Mouse (Mus musculus) limb, embryonic 10.5 days (tissue): ENCODE results near the gene Coro1c. TPM values are rescaled to one million over a fixed set of nuclear protein-coding genes. Genes with fewer than 3 reads are reported as not detected.

ENCODE experiments used
- DNase-seq: peaks from one replicate; pipeline ENCODE4 v3.0.0-alpha.2; 2017; ENCODE audit warnings: low spot score
- H3K27ac ChIP-seq: fragments of 300-500 bp; sonication (generic); 2 replicates; pipeline ENCODE4 v1.5.1; 2016; ENCODE audit warnings: mild to moderate bottlenecking
- H3K27me3 ChIP-seq: fragments of 300-500 bp; sonication (generic); 2 replicates; pipeline ENCODE4 v1.6.1; 2016; ENCODE audit warnings: low read depth, mild to moderate bottlenecking; ENCODE audit not compliant: poor library complexity, severe bottlenecking
- H3K36me3 ChIP-seq: fragments of 300-500 bp; sonication (generic); 2 replicates; pipeline ENCODE4 v1.6.1; 2016; ENCODE audit warnings: mild to moderate bottlenecking, moderate library complexity
- H3K4me1 ChIP-seq: fragments of 300-500 bp; sonication (generic); 2 replicates; pipeline ENCODE4 v1.6.1; 2016
- H3K4me3 ChIP-seq: fragments of 300-500 bp; sonication (generic); 2 replicates; pipeline ENCODE4 v1.5.1; 2016; ENCODE audit warnings: mild to moderate bottlenecking, moderate library complexity
- H3K9me3 ChIP-seq: fragments of 300-500 bp; sonication (generic); replicated peaks from 2 replicates; pipeline ENCODE4 v1.6.1; 2016; ENCODE audit warnings: mild to moderate bottlenecking
- WGBS: fragments of 180-500 bp; shearing (Covaris S2); methylation state at CpG from one replicate; pipeline ENCODE4 v1.1.7; 2016; 5-methylcytosine and 5-hydroxymethylcytosine counted together
- polyA plus RNA-seq: library from polyadenylated mRNA; unstranded; fragments of >200 nt; fragmentation: Nextera tagmentation; extraction: Ambion mirVana; gene quantifications from 2 replicates; pipeline ENCODE4 v1.2.1, GENCODE M21; 2016

The Coro1c gene
- polyA plus RNA-seq, 1 experiment from 2014 or later = 129 TPM

GRCm38 (mm10) chr5:113874063-113875024 lies 34.2 kb downstream of the Coro1c start:
- H3K9me3 ChIP-seq = no peaks in the 10 kb centered on the region
- no peaks in the 10 kb centered on the region for H3K27me3 ChIP-seq
- H3K27ac ChIP-seq = peak overlapping the region; percentile 88
- H3K4me3 ChIP-seq = peak overlapping the region; percentile 29
- 70% methylated on average over 19 of the region's 19 CpGs for WGBS
- H3K36me3 ChIP-seq = peaks cover 34% of the 10 kb centered on the region
- DNase-seq = no peak
- peaks cover 65% of the 10 kb centered on the region for H3K4me1 ChIP-seq

GRCm38 (mm10) chr5:113872936-113873912 lies 35.3 kb downstream of the Coro1c start:
- peak; percentile 76 for DNase-seq
- Histone ChIP-seq H3K9me3 (no peaks in the 10 kb centered on the region), H3K4me1 (peaks cover 76% of the 10 kb centered on the region), H3K4me3 (peak overlapping the region; percentile 29), H3K27ac (peak overlapping the region; percentile 88), H3K27me3 (no peaks in the 10 kb centered on the region), H3K36me3 (peaks cover 26% of the 10 kb centered on the region)
- WGBS = 12% methylated on average over 15 of the region's 15 CpGs

- 82% methylated on average over 7 of the region's 7 CpGs for WGBS
- no peak for DNase-seq
- Histone ChIP-seq H3K4me1 (peaks cover 81% of the 10 kb centered on the region), H3K27ac (peak overlapping the region; percentile 88), H3K4me3 (no peak overlapping the region), H3K9me3 (no peaks in the 10 kb centered on the region), H3K27me3 (no peaks in the 10 kb centered on the region), H3K36me3 (peaks cover 24% of the 10 kb centered on the region)
Observed at GRCm38 (mm10) chr5:113871903-113872548, 36.5 kb downstream of the Coro1c start.

GRCm38 (mm10) chr5:113870393-113871040 lies 38.0 kb downstream of the Coro1c start:
- Histone ChIP-seq H3K27ac (peak overlapping the region; percentile 88), H3K9me3 (no peaks in the 10 kb centered on the region), H3K4me3 (no peak overlapping the region), H3K27me3 (no peaks in the 10 kb centered on the region), H3K36me3 (peaks cover 12% of the 10 kb centered on the region), H3K4me1 (peaks cover 75% of the 10 kb centered on the region)
- WGBS = 45% methylated on average over 21 of the region's 21 CpGs
- no peak for DNase-seq

DNA sequence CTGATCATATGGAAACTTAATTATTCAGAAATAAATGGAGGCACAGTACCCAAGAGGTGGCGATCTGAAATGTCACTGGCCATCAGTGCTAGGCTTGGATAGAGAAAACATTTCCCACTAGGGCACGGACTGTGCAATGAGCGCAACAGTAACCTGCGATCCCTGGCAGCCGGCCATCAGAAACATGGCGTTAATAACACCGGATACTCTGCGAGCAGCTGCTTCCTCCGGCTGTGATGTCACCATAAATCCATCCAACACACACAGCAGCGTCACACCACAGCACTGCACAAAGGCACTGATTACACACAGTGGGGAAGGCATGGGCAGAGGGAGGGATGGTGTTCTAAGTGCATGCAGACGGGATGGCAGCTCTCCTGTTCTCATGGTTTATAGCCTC lies 39.4 kb downstream of the Coro1c start:
- DNase-seq = no peak
- Histone ChIP-seq H3K9me3 (no peaks in the 10 kb centered on the region), H3K36me3 (peaks cover 15% of the 10 kb centered on the region), H3K4me1 (peaks cover 64% of the 10 kb centered on the region), H3K27me3 (no peaks in the 10 kb centered on the region), H3K27ac (no peak overlapping the region), H3K4me3 (no peak overlapping the region)
- 58% methylated on average over 11 of the region's 11 CpGs for WGBS

GRCm38 (mm10) chr5:113864992-113865391 lies 43.6 kb downstream of the Coro1c start:
- DNase-seq = no peak
- 90% methylated on average over 6 of the region's 6 CpGs for WGBS
- Histone ChIP-seq H3K9me3 (no peaks in the 10 kb centered on the region), H3K27ac (no peak overlapping the region), H3K4me3 (no peak overlapping the region), H3K36me3 (peaks cover 48% of the 10 kb centered on the region), H3K4me1 (peaks cover 28% of the 10 kb centered on the region), H3K27me3 (no peaks in the 10 kb centered on the region)

DNA sequence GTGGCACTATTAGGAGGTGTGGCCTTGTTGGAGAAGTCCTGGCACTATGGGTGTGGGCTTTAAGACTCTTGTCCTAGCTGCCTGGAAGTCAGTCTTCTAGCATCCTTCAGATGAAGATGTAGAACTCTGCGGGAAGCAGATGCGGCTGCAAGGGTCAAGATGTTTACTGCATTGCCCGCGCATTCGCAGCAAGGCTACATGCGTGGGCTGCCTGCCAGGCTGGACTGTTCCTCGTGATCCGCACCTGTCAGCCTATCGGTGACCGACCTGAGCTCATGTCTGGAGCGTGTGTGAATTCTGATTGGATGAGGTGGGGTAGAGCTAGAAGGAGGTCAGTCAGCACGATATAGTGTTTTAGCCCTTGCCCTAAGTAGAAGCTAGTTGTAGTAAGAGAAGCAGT lies 44.6 kb downstream of the Coro1c start:
- Histone ChIP-seq H3K27ac (no peak overlapping the region), H3K4me1 (peaks cover 26% of the 10 kb centered on the region), H3K27me3 (no peaks in the 10 kb centered on the region), H3K36me3 (peaks cover 55% of the 10 kb centered on the region), H3K4me3 (no peak overlapping the region), H3K9me3 (no peaks in the 10 kb centered on the region)
- WGBS = 94% methylated on average over 12 of the region's 12 CpGs
- no peak for DNase-seq

DNA sequence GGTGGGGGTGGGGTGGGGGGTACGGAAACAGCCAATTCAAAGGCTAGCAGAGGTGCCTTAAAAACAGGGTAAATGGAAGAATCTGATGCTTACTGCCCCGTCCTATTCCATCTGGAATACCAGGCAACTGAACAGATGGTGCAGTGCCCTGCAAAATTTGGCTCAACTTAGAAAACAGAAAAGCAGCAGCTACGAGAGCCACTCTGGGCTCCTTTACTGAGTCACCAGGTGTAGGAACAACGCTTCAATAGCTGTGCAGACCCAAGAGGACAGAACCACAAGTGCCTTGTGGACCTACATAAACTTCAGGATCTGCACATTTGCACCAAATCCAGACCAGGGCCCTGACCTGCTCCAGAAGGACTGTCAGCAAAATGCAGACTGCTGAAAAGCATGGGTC lies 46.1 kb downstream of the Coro1c start:
- no peak overlapping the region for H3K4me3 ChIP-seq
- no peaks in the 10 kb centered on the region for H3K27me3 ChIP-seq
- peaks cover 55% of the 10 kb centered on the region for H3K36me3 ChIP-seq
- no peak for DNase-seq
- 94% methylated on average over 4 of the region's 4 CpGs for WGBS
- H3K27ac ChIP-seq = no peak overlapping the region
- H3K4me1 ChIP-seq = peaks cover 24% of the 10 kb centered on the region
- no peaks in the 10 kb centered on the region for H3K9me3 ChIP-seq

DNA sequence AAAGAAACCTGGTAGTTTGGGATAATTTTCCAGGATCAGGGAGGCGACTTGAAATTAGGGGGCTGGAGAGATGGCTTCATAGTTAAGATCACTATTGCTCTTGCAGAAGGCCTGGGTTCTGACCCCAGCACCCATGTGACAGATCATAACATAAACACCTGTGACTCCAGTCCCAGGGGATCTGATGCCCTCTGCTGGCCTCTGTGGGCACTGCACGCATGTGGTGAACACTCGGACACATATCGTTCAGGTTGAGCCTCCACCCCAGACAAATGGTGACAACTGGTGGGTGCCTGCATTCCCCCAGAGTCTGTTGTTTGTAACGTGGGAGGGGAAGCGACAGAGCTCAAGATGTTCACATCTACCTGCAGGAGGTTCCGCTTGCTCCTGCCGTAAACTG lies 47.3 kb downstream of the Coro1c start:
- no peak overlapping the region for H3K4me3 ChIP-seq
- H3K4me1 ChIP-seq = peaks cover 36% of the 10 kb centered on the region
- H3K27ac ChIP-seq = no peak overlapping the region
- no peaks in the 10 kb centered on the region for H3K27me3 ChIP-seq
- no peaks in the 10 kb centered on the region for H3K9me3 ChIP-seq
- 92% methylated on average over 8 of the region's 8 CpGs for WGBS
- H3K36me3 ChIP-seq = peaks cover 55% of the 10 kb centered on the region
- no peak for DNase-seq

DNA sequence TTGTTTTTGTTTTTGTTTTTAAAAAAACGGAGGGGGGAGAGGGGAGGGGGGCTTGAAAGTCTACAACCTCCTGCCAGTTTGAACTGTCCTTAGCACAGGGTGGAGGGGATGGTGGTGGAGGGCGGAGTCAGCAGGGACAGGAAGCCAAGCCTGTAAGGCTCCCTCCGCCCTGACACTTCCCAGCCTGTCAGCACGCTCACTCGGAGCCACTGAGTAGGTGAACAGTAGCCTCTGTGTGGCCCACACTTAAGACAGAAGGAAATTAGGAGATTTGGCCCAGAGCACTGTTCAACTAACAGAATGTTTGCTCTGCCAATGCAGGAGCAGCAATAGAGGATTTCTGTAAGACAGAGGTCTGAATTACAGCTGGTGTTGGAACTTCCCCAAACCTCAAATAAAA lies 49.6 kb downstream of the Coro1c start:
- Histone ChIP-seq H3K36me3 (peaks cover 45% of the 10 kb centered on the region), H3K27me3 (no peaks in the 10 kb centered on the region), H3K9me3 (no peaks in the 10 kb centered on the region), H3K4me1 (peaks cover 44% of the 10 kb centered on the region), H3K4me3 (no peak overlapping the region), H3K27ac (0 out of 2 replicates have a peak overlapping the region, but pooled peaks have one; percentile 26)
- DNase-seq = no peak
- WGBS = 47% methylated on average over 5 of the region's 5 CpGs

GRCm38 (mm10) chr5:113858550-113858949 lies 50.0 kb downstream of the Coro1c start:
- DNase-seq = no peak
- H3K4me1 ChIP-seq = peaks cover 41% of the 10 kb centered on the region
- no peaks in the 10 kb centered on the region for H3K9me3 ChIP-seq
- H3K27me3 ChIP-seq = no peaks in the 10 kb centered on the region
- WGBS = 84% methylated on average over 10 of the region's 10 CpGs
- no peak overlapping the region for H3K4me3 ChIP-seq
- no peak overlapping the region for H3K27ac ChIP-seq
- peaks cover 42% of the 10 kb centered on the region for H3K36me3 ChIP-seq

GRCm38 (mm10) chr5:113857631-113858030 lies 50.9 kb downstream of the Coro1c start:
- Histone ChIP-seq H3K36me3 (peaks cover 43% of the 10 kb centered on the region), H3K4me3 (no peak overlapping the region), H3K4me1 (peaks cover 39% of the 10 kb centered on the region), H3K27me3 (no peaks in the 10 kb centered on the region), H3K27ac (0 out of 2 replicates have a peak overlapping the region, but pooled peaks have one; percentile 9), H3K9me3 (no peaks in the 10 kb centered on the region)
- DNase-seq = no peak
- WGBS = 75% methylated on average over 8 of the region's 8 CpGs
